Mouse (Mus musculus) forebrain, embryonic 11.5 days (tissue): Measurements from ENCODE around the gene Hist1h2af. TPM values are rescaled to one million over a fixed set of nuclear protein-coding genes. Genes with fewer than 3 reads are reported as not detected.
A peak's percentile ranks its signal among the peaks of the same experiment; 100 is the strongest.
"Not testable (repeated sequence)": the region's sequence is repeated elsewhere in the genome, so short reads cannot be mapped to it uniquely, and the experiment has no call there.

Experiments
- ATAC-seq: fragments of 200-750 bp; cut with Nextera tagmentation; replicated peaks from 2 replicates; pipeline ENCODE4 v1.8.0; 2017; ENCODE audit warnings: moderate TSS enrichment; ENCODE audit not compliant: low FRiP score
- DNase-seq: peaks from one replicate; pipeline ENCODE4 v3.0.0-alpha.2; 2017; ENCODE audit warnings: low spot score
- H3K27ac ChIP-seq: fragments of 300-500 bp; sonication (generic); 2 replicates; pipeline ENCODE4 v1.5.1; 2014; ENCODE audit warnings: low read depth, low read length
- H3K27me3 ChIP-seq: fragments of 300-500 bp; sonication (generic); 2 replicates; pipeline ENCODE4 v1.6.1; 2014; ENCODE audit warnings: mild to moderate bottlenecking, low read length, mixed read lengths; ENCODE audit not compliant: control insufficient read depth, insufficient read depth
- H3K36me3 ChIP-seq: fragments of 300-500 bp; sonication (generic); 2 replicates; pipeline ENCODE4 v1.6.1; 2014; ENCODE audit warnings: mild to moderate bottlenecking, low read length, moderate library complexity, mixed read lengths; ENCODE audit not compliant: control insufficient read depth, insufficient read depth
- H3K4me1 ChIP-seq: fragments of 300-500 bp; sonication (generic); replicated peaks from 2 replicates; pipeline ENCODE4 v1.6.1; 2014; ENCODE audit warnings: low read length, mixed read lengths; ENCODE audit not compliant: control insufficient read depth, insufficient read depth
- H3K4me2 ChIP-seq: fragments of 300-500 bp; sonication (generic); 2 replicates; pipeline ENCODE4 v1.6.1; 2014; ENCODE audit warnings: low read depth, mild to moderate bottlenecking, low read length, moderate library complexity, mixed read lengths; ENCODE audit not compliant: severe bottlenecking
- H3K4me3 ChIP-seq: fragments of 300-500 bp; sonication (generic); 2 replicates; pipeline ENCODE4 v1.5.1; 2014; ENCODE audit warnings: low read depth, low read length
- H3K9ac ChIP-seq: fragments of 300-500 bp; sonication (generic); 2 replicates; pipeline ENCODE4 v1.6.1; 2014; ENCODE audit warnings: low read length
- H3K9me3 ChIP-seq: fragments of 300-500 bp; sonication (generic); 2 replicates; pipeline ENCODE4 v1.6.1; 2016; ENCODE audit warnings: low read length, mixed read lengths; ENCODE audit not compliant: control insufficient read depth
- WGBS: fragments of 180-500 bp; shearing (Covaris S2); extraction: QIAGEN DNeasy Blood & Tissue Kit; methylation state at CpG from one replicate; pipeline ENCODE4 v1.1.7; 2014; 5-methylcytosine and 5-hydroxymethylcytosine counted together
- polyA plus RNA-seq: library from polyadenylated mRNA; unstranded; fragments of >200 nt; fragmentation: Nextera tagmentation; extraction: Ambion mirVana; gene quantifications from 2 replicates; pipeline ENCODE4 v1.2.1, GENCODE M21; 2014

Hist1h2af gene
- polyA plus RNA-seq, 1 experiment from 2014 or later = 7.7 TPM

- no peak within 1 kb of the TSS for H3K4me3 ChIP-seq
- peak within 1 kb of the TSS; percentile 100 for H3K27ac ChIP-seq
- H3K27me3 ChIP-seq = no peaks in the 10 kb centered on the region
- H3K9ac ChIP-seq = no peak within 1 kb of the TSS; the same call in 1 of the 2 replicates
- H3K4me1 ChIP-seq = peaks cover 2% of the 10 kb centered on the region; the same call in 1 of the 2 replicates
- no peaks in the 10 kb centered on the region for H3K36me3 ChIP-seq
- no peak for ATAC-seq
- H3K4me2 ChIP-seq = no peak within 1 kb of the TSS; the same call in 1 of the 2 replicates
- DNase-seq = no peak
- H3K9me3 ChIP-seq = no peaks in the 10 kb centered on the region
Measured at GRCm38 (mm10) chr13:23552962-23553361, 19.3 kb downstream of the Hist1h2af start, which contains the start of gene Hist1h1d. Hist1h1d (plus strand) TSS chr13:23553262.

GRCm38 (mm10) chr13:23554393-23554792, 20.7 kb downstream of the Hist1h2af start:
- H3K9me3 ChIP-seq = no peaks in the 10 kb centered on the region
- 27% methylated on average over 9 of the region's 9 CpGs for WGBS
- H3K36me3 ChIP-seq = no peaks in the 10 kb centered on the region
- DNase-seq (no peak), ATAC-seq (no peak)
- peak overlapping the region; percentile 100 for H3K27ac ChIP-seq
- peak overlapping the region; percentile 94 for H3K9ac ChIP-seq
- H3K4me3 ChIP-seq = peak overlapping the region; percentile 59
- no peaks in the 10 kb centered on the region for H3K27me3 ChIP-seq
- peaks cover 2% of the 10 kb centered on the region; the same call in 1 of the 2 replicates for H3K4me1 ChIP-seq
- peak overlapping the region; percentile 90; the same call in 1 of the 2 replicates for H3K4me2 ChIP-seq

- no peaks in the 10 kb centered on the region for H3K36me3 ChIP-seq
- H3K27ac ChIP-seq = peak overlapping the region; percentile 100
- WGBS = under 1% methylated on average over 49 of the region's 54 CpGs
- H3K9ac ChIP-seq = peak overlapping the region; percentile 94
- no peaks in the 10 kb centered on the region for H3K9me3 ChIP-seq
- ATAC-seq = peak; percentile 89
- peak overlapping the region; percentile 59 for H3K4me3 ChIP-seq
- DNase-seq = peak; percentile 93
- peak overlapping the region; percentile 90 for H3K4me2 ChIP-seq
- peaks cover 2% of the 10 kb centered on the region; the same call in 1 of the 2 replicates for H3K4me1 ChIP-seq
- H3K27me3 ChIP-seq = no peaks in the 10 kb centered on the region
Measured at GRCm38 (mm10) chr13:23554925-23555838, 21.5 kb downstream of the Hist1h2af start.

- H3K4me3 ChIP-seq = peak overlapping the region; percentile 59
- H3K27me3 ChIP-seq = no peaks in the 10 kb centered on the region
- H3K4me2 ChIP-seq = peak overlapping the region; percentile 90
- DNase-seq = peak; percentile 82
- H3K27ac ChIP-seq = peak overlapping the region; percentile 100
- peak overlapping the region; percentile 94 for H3K9ac ChIP-seq
- H3K9me3 ChIP-seq = no peaks in the 10 kb centered on the region
- H3K36me3 ChIP-seq = no peaks in the 10 kb centered on the region
- WGBS = under 1% methylated on average over 18 of the region's 18 CpGs
- ATAC-seq = peak; percentile 68
- H3K4me1 ChIP-seq = peaks cover 2% of the 10 kb centered on the region; the same call in 1 of the 2 replicates
Measured at GRCm38 (mm10) chr13:23555839-23556416, 22.2 kb downstream of the Hist1h2af start.

DNA sequence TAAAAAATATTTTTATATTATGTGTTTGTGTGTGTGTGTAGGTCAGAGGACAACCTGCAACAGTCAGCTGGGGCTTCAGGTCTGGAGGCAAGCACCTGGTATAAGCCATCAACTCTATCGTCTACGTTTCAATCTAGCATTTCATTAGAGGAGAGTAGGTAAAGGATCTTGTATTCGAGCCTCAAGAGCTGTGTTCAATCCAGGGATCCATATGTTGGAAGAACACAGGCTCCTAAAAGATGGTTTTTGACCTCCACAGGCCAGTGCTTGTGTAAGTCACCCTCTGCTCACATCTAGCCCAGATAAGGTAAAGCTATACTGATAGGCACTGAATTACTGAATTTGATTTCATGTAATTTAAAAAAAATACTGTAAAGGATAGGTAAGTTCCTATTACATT, 23.2 kb downstream of the Hist1h2af start:
- no peaks in the 10 kb centered on the region for H3K36me3 ChIP-seq
- H3K4me3 ChIP-seq = no peak overlapping the region
- peak overlapping the region; percentile 33 for H3K27ac ChIP-seq
- peaks cover 2% of the 10 kb centered on the region; the same call in 1 of the 2 replicates for H3K4me1 ChIP-seq
- 69% methylated on average over 3 of the region's 3 CpGs for WGBS
- no peak for DNase-seq
- no peaks in the 10 kb centered on the region for H3K27me3 ChIP-seq
- H3K4me2 ChIP-seq = no peak overlapping the region
- H3K9me3 ChIP-seq = no peaks in the 10 kb centered on the region
- peak overlapping the region; percentile 29; the same call in 1 of the 2 replicates for H3K9ac ChIP-seq
- ATAC-seq = no peak

DNA sequence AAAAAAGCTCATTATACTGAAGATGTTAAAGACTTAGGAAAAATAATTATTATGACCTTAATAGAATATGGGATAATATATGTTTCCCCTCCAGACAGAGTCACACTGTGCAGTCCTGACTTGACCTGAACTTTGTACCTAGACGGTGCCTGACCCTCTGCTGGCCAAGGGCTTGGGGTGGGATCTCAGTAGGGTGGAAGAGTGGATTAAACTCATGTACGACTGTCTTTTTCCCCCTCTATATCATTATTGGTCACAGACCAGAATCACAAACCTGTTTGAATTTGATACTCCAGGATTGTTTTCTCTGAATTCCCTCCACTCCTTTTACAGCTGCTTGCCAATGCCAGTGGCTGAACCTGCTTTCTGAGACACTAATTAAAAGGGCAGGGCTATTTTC, 27.0 kb downstream of the Hist1h2af start:
- WGBS = 29% methylated on average over 2 of the region's 2 CpGs
- H3K9me3 ChIP-seq, H3K4me3 ChIP-seq, H3K36me3 ChIP-seq, H3K4me1 ChIP-seq, ATAC-seq, H3K27me3 ChIP-seq: not testable (repeated sequence)
- peak; percentile 57 for DNase-seq
- peak overlapping the region; percentile 27; the same call in 1 of the 2 replicates for H3K4me2 ChIP-seq
- H3K27ac ChIP-seq = peak overlapping the region; percentile 41
- 0 out of 2 replicates have a peak overlapping the region, but pooled peaks have one; percentile 12 for H3K9ac ChIP-seq

DNA sequence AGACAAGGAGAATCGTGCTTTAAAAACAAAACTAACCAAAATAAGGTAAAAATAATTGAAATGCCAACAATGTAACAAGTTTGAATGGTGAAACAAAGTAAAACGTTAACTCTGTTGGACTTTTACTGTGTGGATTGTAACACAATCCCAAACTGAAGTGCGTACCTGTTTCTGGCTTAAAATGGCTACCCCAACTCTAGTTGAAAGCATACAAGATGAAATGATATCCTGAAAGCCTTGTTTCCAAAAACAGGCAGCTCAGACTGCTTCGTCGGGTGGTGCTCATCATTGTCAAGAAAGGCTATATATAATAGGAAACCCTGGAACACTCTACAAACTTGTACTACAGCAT, 27.8 kb downstream of the Hist1h2af start:
- Histone ChIP-seq H3K9ac (peak overlapping the region; percentile 43; the same call in 1 of the 2 replicates), H3K4me2 (peak overlapping the region; percentile 36), H3K4me3 (peak overlapping the region; percentile 19), H3K27ac (peak overlapping the region; percentile 96)
- DNase-seq, H3K4me1 ChIP-seq, H3K27me3 ChIP-seq, ATAC-seq, H3K36me3 ChIP-seq, H3K9me3 ChIP-seq: not testable (repeated sequence)
- 0% methylated on average over 2 of the region's 5 CpGs for WGBS

DNA sequence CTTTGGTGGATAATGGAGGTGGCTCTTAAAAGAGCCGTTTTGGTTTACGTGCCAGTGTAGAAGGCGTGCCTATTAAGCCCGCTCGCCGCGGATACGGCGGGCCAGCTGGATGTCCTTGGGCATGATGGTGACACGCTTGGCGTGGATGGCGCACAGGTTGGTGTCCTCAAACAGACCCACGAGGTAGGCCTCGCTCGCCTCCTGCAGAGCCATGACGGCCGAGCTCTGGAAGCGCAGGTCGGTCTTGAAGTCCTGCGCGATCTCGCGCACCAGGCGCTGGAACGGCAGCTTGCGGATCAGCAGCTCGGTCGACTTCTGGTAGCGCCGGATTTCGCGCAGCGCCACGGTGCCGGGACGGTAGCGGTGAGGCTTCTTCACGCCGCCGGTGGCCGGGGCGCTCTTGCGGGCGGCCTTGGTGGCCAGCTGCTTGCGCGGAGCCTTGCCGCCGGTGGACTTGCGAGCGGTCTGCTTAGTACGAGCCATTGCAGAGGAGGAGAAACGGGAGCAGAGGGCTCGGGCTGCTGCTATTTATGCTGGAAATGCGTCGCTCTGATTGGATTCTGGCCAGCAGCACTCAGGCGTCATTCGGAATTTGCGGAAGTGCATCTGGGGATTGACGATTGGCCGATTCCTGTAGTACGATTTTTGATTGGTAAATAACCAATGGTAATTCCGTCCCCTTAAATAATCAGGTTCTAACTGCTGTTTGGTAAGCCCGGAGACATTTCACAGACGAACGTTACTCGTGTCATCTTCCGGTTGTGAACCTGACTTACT, 28.4 kb downstream of the Hist1h2af start, which contains the start of gene Hist1h3e:
Gene Hist1h3e (minus strand): TSS at position 487 of the 777 bp plus-strand sequence.
- DNase-seq = peak; percentile 97
- H3K9ac ChIP-seq = peak within 1 kb of the TSS; percentile 70
- H3K27ac ChIP-seq = peak within 1 kb of the TSS; percentile 96
- WGBS = under 1% methylated on average over 48 of the region's 67 CpGs
- H3K4me2 ChIP-seq = peak within 1 kb of the TSS; percentile 62
- not testable (repeated sequence) for H3K36me3 ChIP-seq, H3K9me3 ChIP-seq, H3K27me3 ChIP-seq, H3K4me1 ChIP-seq
- peak; percentile 98 for ATAC-seq
- H3K4me3 ChIP-seq = peak within 1 kb of the TSS; percentile 19
